Mouse (Mus musculus): ENCODE data around the gene Wdr27. TPM values are rescaled to one million over a fixed set of nuclear protein-coding genes. Genes with fewer than 3 reads are reported as not detected.
"Not testable (repeated sequence)": the region's sequence is repeated elsewhere in the genome, so short reads cannot be mapped to it uniquely, and the experiment has no call there.

The Wdr27 gene
- polyA plus RNA-seq, 1 experiment from 2014 or later: 8.7 TPM

DNA sequence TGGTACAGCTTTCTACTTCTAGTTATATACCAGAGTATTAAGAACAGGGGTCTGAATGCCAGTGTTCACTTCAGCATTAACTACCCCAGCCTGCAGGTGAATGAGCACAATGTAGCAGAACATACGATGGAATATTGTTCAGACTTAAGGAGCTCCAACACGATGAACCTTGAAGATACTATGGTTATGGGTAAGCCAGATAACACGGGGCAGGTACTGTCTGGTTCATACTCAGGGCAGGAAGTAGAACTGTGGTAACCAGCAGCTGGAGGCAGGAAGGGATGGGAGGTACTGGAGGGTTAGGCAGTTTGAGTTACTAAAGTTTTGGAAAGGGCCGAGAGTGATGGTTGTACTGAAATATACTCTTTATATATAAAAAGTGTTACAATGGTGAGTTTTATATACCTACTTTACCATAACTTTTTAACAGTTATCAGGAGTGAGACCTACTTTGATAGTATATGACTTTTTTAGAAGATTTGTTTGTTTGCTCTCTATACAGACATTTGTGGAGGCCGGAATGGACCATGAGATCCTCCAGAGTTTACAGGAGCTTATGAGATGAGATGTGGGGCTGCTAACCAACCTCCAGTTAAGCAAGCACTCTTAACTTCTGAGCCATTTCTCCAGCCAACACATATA, 15.8 kb upstream of the Wdr27 start:
- 92% methylated on average over 5 of the region's 5 CpGs for WGBS
- no peak overlapping the region for H3K9ac ChIP-seq
- no peaks in the 10 kb centered on the region for H3K9me3 ChIP-seq
- peaks cover 13% of the 10 kb centered on the region for H3K36me3 ChIP-seq (replicated peaks)
- no peak for ATAC-seq (ENCODE audit: low FRiP score)
- H3K4me2 ChIP-seq: no peak overlapping the region
- H3K27me3 ChIP-seq: no peaks in the 10 kb centered on the region
- H3K27ac ChIP-seq: no peak overlapping the region
- H3K4me3 ChIP-seq (replicated peaks): no peak overlapping the region
- H3K4me1 ChIP-seq: peaks cover 7% of the 10 kb centered on the region

GRCm38 (mm10) chr17:14953452-14953851, 10.5 kb upstream of the Wdr27 start:
- ATAC-seq (ENCODE audit: low FRiP score): no peak
- no peak overlapping the region for H3K4me3 ChIP-seq (replicated peaks)
- 94% methylated on average over 8 of the region's 8 CpGs for WGBS
- H3K9ac ChIP-seq: no peak overlapping the region
- peaks cover 41% of the 10 kb centered on the region for H3K36me3 ChIP-seq (replicated peaks)
- H3K4me1 ChIP-seq: no peaks in the 10 kb centered on the region
- H3K27ac ChIP-seq: no peak overlapping the region
- no peaks in the 10 kb centered on the region for H3K9me3 ChIP-seq
- H3K4me2 ChIP-seq: no peak overlapping the region
- H3K27me3 ChIP-seq: no peaks in the 10 kb centered on the region

GRCm38 (mm10) chr17:14949161-14949827, 6.3 kb upstream of the Wdr27 start:
- Histone ChIP-seq H3K9ac (no peak overlapping the region), H3K27ac (no peak overlapping the region), H3K36me3 (replicated peaks) (peaks cover 47% of the 10 kb centered on the region), H3K4me2 (no peak overlapping the region), H3K9me3 (no peaks in the 10 kb centered on the region), H3K4me3 (replicated peaks) (no peak overlapping the region), H3K27me3 (no peaks in the 10 kb centered on the region), H3K4me1 (peaks cover 8% of the 10 kb centered on the region)
- ATAC-seq (ENCODE audit: low FRiP score): no peak
- WGBS: 89% methylated on average over 7 of the region's 7 CpGs

- ATAC-seq (ENCODE audit: low FRiP score): no peak
- peaks cover 22% of the 10 kb centered on the region for H3K4me1 ChIP-seq
- H3K27me3 ChIP-seq: no peaks in the 10 kb centered on the region
- no peak overlapping the region for H3K27ac ChIP-seq
- H3K36me3 ChIP-seq (replicated peaks): peaks cover 19% of the 10 kb centered on the region
- 86% methylated on average over 1 of the region's 1 CpGs for WGBS
- H3K4me2 ChIP-seq: peak overlapping the region; percentile 94; the same call in 1 of the 2 replicates
- no peak overlapping the region for H3K4me3 ChIP-seq (replicated peaks)
- no peaks in the 10 kb centered on the region for H3K9me3 ChIP-seq
- H3K9ac ChIP-seq: no peak overlapping the region
These were observed 1.6 kb upstream of the Wdr27 start for GRCm38 (mm10) chr17:14944551-14944950.

DNA sequence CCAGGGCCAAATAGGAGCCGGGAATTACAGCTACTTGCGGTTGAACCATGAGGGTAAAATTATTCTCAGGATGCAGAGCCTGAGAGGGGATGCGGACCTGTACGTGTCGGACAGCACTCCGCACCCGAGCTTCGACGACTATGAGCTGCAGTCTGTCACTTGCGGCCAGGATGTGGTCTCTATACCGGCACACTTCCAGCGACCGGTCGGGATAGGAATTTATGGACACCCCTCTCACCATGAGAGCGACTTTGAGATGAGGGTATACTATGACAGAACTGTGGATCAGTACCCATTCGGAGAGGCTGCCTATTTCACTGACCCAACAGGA, 736 bp upstream of the Wdr27 start:
- 15% methylated on average over 16 of the region's 16 CpGs for WGBS
- ATAC-seq (ENCODE audit: low FRiP score): no peak; the same call in 1 of the 2 replicates
- no peaks in the 10 kb centered on the region for H3K27me3 ChIP-seq
- H3K4me3 ChIP-seq (replicated peaks): peak overlapping the region; percentile 85
- no peaks in the 10 kb centered on the region for H3K9me3 ChIP-seq
- H3K27ac ChIP-seq: peak overlapping the region; percentile 58; the same call in 1 of the 2 replicates
- H3K36me3 ChIP-seq (replicated peaks): peaks cover 14% of the 10 kb centered on the region
- peak overlapping the region; percentile 91 for H3K9ac ChIP-seq
- H3K4me2 ChIP-seq: peak overlapping the region; percentile 94
- peaks cover 22% of the 10 kb centered on the region for H3K4me1 ChIP-seq

GRCm38 (mm10) chr17:14942181-14942580, 777 bp downstream of the Wdr27 start:
- WGBS: 60% methylated on average over 6 of the region's 6 CpGs
- Histone ChIP-seq H3K4me3 (replicated peaks) (peak overlapping the region; percentile 85), H3K4me1 (peaks cover 22% of the 10 kb centered on the region), H3K4me2 (peak overlapping the region; percentile 94), H3K9ac (peak overlapping the region; percentile 91)
- not testable (repeated sequence) for H3K36me3 ChIP-seq (replicated peaks); H3K27ac ChIP-seq; H3K9me3 ChIP-seq; H3K27me3 ChIP-seq; ATAC-seq (ENCODE audit: low FRiP score)

DNA sequence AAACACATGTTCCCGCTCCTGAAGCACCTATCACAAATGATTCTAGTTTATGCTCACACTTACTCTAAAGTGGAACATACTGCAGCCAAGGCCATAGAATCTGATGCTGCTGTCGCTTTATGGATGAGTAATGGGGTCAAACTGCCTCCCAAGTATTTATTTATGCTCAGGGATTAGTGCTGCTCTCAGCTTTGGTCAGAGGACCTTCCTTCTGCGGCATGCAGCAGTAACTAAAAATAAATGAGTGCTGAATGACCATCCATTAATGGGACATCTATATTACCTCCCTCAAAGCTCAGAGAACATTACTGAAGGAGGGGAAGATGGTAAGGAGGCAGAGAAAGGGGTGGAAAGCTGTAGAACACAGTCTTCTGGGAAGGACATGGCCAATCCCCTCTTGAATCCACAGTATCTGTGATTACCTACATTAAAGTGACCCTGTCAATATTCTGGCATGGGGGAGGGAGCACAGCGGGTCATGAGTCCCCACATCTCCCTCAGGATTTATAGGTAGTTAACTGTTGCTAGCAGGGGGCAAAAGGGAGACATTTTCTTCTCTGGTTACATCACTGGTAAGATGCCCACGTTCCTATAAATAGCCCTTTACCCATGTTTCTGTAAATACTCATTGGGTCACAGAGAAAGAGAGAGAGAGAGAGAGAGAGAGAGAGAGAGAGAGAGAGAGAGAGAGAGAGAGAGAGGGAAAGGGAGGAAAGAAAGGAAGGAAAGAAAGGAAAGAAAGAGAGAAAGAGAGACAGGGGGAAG, 6.9 kb downstream of the Wdr27 start:
- Histone ChIP-seq H3K27me3 (no peaks in the 10 kb centered on the region), H3K27ac (no peak overlapping the region), H3K4me3 (replicated peaks) (no peak overlapping the region), H3K9me3 (no peaks in the 10 kb centered on the region), H3K4me2 (no peak overlapping the region), H3K9ac (no peak overlapping the region), H3K36me3 (replicated peaks) (no peaks in the 10 kb centered on the region), H3K4me1 (no peaks in the 10 kb centered on the region)
- no peak for ATAC-seq (ENCODE audit: low FRiP score)
- WGBS: 70% methylated on average over 5 of the region's 5 CpGs

- not testable (repeated sequence) for H3K36me3 ChIP-seq (replicated peaks); H3K27me3 ChIP-seq; ATAC-seq (ENCODE audit: low FRiP score); H3K4me2 ChIP-seq; H3K9ac ChIP-seq; H3K9me3 ChIP-seq; H3K4me3 ChIP-seq (replicated peaks); H3K27ac ChIP-seq; H3K4me1 ChIP-seq
- WGBS: 88% methylated on average over 14 of the region's 14 CpGs
These were observed 7.7 kb downstream of the Wdr27 start for GRCm38 (mm10) chr17:14935280-14935679.

GRCm38 (mm10) chr17:14931469-14931868, 11.5 kb downstream of the Wdr27 start:
- no peak for ATAC-seq (ENCODE audit: low FRiP score)
- H3K27ac ChIP-seq: no peak overlapping the region
- no peak overlapping the region for H3K4me2 ChIP-seq
- no peaks in the 10 kb centered on the region for H3K27me3 ChIP-seq
- WGBS: 83% methylated on average over 5 of the region's 5 CpGs
- no peak overlapping the region for H3K4me3 ChIP-seq (replicated peaks)
- no peaks in the 10 kb centered on the region for H3K36me3 ChIP-seq (replicated peaks)
- H3K4me1 ChIP-seq: no peaks in the 10 kb centered on the region
- H3K9ac ChIP-seq: no peak overlapping the region
- no peaks in the 10 kb centered on the region for H3K9me3 ChIP-seq

- no peak for ATAC-seq (ENCODE audit: low FRiP score)
- 87% methylated on average over 7 of the region's 7 CpGs for WGBS
- no peaks in the 10 kb centered on the region for H3K4me1 ChIP-seq
- no peaks in the 10 kb centered on the region for H3K27me3 ChIP-seq
- H3K9me3 ChIP-seq: no peaks in the 10 kb centered on the region
- no peaks in the 10 kb centered on the region for H3K36me3 ChIP-seq (replicated peaks)
- no peak overlapping the region for H3K4me3 ChIP-seq (replicated peaks)
- no peak overlapping the region for H3K4me2 ChIP-seq
- H3K9ac ChIP-seq: no peak overlapping the region
- no peak overlapping the region for H3K27ac ChIP-seq
These were observed 12.3 kb downstream of the Wdr27 start for GRCm38 (mm10) chr17:14930697-14931096.

DNA sequence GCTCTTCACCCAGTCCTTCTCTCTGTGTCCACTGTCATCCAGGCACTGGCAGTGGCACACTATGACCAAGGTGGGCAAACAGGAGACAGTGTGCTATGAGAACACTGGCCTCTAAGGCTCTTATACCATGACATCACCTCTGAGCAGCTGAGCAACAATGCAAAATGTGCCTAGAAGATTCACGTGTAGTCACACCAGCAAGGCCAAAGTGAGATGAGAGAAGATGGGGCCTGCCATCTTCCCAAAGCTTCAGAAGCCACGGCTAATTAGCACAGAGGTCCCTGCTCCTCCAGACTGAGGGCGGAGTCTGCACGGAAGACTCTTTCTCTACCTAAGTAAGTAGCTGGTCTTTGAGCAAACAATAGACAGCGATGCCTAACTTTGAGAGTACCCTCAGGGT, 14.3 kb downstream of the Wdr27 start:
- Histone ChIP-seq H3K27me3 (no peaks in the 10 kb centered on the region), H3K9me3 (no peaks in the 10 kb centered on the region), H3K4me3 (replicated peaks) (no peak overlapping the region), H3K9ac (no peak overlapping the region), H3K36me3 (replicated peaks) (no peaks in the 10 kb centered on the region), H3K27ac (no peak overlapping the region), H3K4me1 (no peaks in the 10 kb centered on the region), H3K4me2 (no peak overlapping the region)
- ATAC-seq (ENCODE audit: low FRiP score): no peak
- whole genome bisulfite sequencing: 64% methylated on average over 5 of the region's 5 CpGs

DNA sequence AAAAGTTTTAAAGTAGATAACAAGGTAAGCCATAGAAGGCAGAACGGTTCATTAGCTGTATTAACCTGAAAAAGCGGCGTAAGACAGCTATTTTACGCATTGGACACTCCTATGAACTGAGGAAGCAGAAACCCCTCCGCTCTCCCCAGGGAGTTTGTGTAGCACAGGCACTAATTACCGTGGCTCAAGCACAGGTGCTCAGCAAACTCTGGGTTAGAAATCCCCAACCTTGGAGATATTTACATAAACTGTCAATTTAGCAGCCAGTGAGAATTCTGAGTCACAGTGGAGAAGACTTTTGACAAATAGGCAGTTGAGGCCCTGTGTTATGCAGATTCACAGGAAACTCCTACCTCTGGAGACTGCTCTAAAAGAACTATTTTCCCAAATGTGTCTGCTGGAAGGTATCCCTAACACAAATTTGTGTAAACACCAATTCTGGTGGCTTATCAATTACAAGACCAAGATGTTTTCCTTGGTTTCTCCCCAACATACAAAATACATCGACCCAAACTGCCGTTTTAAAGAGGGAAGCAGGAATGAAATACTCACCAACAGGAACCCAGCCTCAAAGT, 15.2 kb downstream of the Wdr27 start:
- H3K4me2 ChIP-seq: no peak overlapping the region
- no peaks in the 10 kb centered on the region for H3K36me3 ChIP-seq (replicated peaks)
- no peak for ATAC-seq (ENCODE audit: low FRiP score)
- no peaks in the 10 kb centered on the region for H3K27me3 ChIP-seq
- H3K27ac ChIP-seq: no peak overlapping the region
- H3K4me1 ChIP-seq: no peaks in the 10 kb centered on the region
- 85% methylated on average over 8 of the region's 8 CpGs for WGBS
- no peak overlapping the region for H3K4me3 ChIP-seq (replicated peaks)
- H3K9me3 ChIP-seq: no peaks in the 10 kb centered on the region
- H3K9ac ChIP-seq: no peak overlapping the region

Measured in forebrain, embryonic 12.5 days (tissue).